Mouse (Mus musculus) forebrain, embryonic 15.5 days (tissue): ENCODE data around the gene Kctd10. TPM values are rescaled to one million over a fixed set of nuclear protein-coding genes. Genes with fewer than 3 reads are reported as not detected.
A peak's percentile ranks its signal among the peaks of the same experiment; 100 is the strongest.

Source experiments
- ATAC-seq: fragments of 200-750 bp; cut with Nextera tagmentation; replicated peaks from 2 replicates; pipeline ENCODE4 v1.8.0; 2017; ENCODE audit warnings: mild to moderate bottlenecking, moderate TSS enrichment, moderate library complexity
- H3K27ac ChIP-seq: fragments of 300-500 bp; sonication (generic); replicated peaks from 2 replicates; pipeline ENCODE4 v1.5.1; 2015; ENCODE audit warnings: mild to moderate bottlenecking, inconsistent platforms
- H3K27me3 ChIP-seq: fragments of 300-500 bp; sonication (generic); 2 replicates; pipeline ENCODE4 v1.6.1; 2015; ENCODE audit warnings: inconsistent platforms
- H3K36me3 ChIP-seq: fragments of 300-500 bp; sonication (generic); 2 replicates; pipeline ENCODE4 v1.6.1; 2015; ENCODE audit warnings: mild to moderate bottlenecking, inconsistent platforms
- H3K4me1 ChIP-seq: fragments of 300-500 bp; sonication (generic); 2 replicates; pipeline ENCODE4 v1.6.1; 2015; ENCODE audit warnings: inconsistent platforms
- H3K4me2 ChIP-seq: fragments of 300-500 bp; sonication (generic); replicated peaks from 2 replicates; pipeline ENCODE4 v1.6.1; 2015; ENCODE audit warnings: mild to moderate bottlenecking, inconsistent platforms
- H3K4me3 ChIP-seq: fragments of 300-500 bp; sonication (generic); 2 replicates; pipeline ENCODE4 v1.5.1; 2015; ENCODE audit warnings: mild to moderate bottlenecking, inconsistent platforms
- H3K9ac ChIP-seq: fragments of 300-500 bp; sonication (generic); replicated peaks from 2 replicates; pipeline ENCODE4 v1.6.1; 2015; ENCODE audit warnings: mild to moderate bottlenecking, inconsistent platforms
- H3K9me3 ChIP-seq: fragments of 300-500 bp; sonication (generic); 2 replicates; pipeline ENCODE4 v1.6.1; 2016; ENCODE audit warnings: inconsistent platforms
- whole genome bisulfite sequencing: fragments of 180-500 bp; shearing (Covaris S2); methylation state at CpG from one replicate; pipeline ENCODE4 v1.1.7; 2015; ENCODE audit warnings: mixed read lengths; 5-methylcytosine and 5-hydroxymethylcytosine counted together
- polyA plus RNA-seq: library from polyadenylated mRNA; unstranded; fragments of >200 nt; fragmentation: Nextera tagmentation; extraction: Ambion mirVana; gene quantifications from 2 replicates; pipeline ENCODE4 v1.2.1, GENCODE M21; 2015

The Kctd10 gene
- polyA plus RNA-seq, 1 experiment from 2014 or later = 89.3 TPM

- H3K4me3 ChIP-seq = no peak overlapping the region
- H3K27ac ChIP-seq = no peak overlapping the region
- peaks cover 100% of the 10 kb centered on the region for H3K36me3 ChIP-seq
- ATAC-seq = no peak
- WGBS = 88% methylated on average over 23 of the region's 23 CpGs
- H3K9me3 ChIP-seq = no peaks in the 10 kb centered on the region
- H3K4me2 ChIP-seq = no peak overlapping the region
- no peak overlapping the region for H3K9ac ChIP-seq
- no peaks in the 10 kb centered on the region for H3K27me3 ChIP-seq
- H3K4me1 ChIP-seq = no peaks in the 10 kb centered on the region
These were observed 32.2 kb upstream of the Kctd10 start for GRCm38 (mm10) chr5:114412361-114412998.

GRCm38 (mm10) chr5:114410429-114410828, 30.1 kb upstream of the Kctd10 start:
- H3K36me3 ChIP-seq = peaks cover 99% of the 10 kb centered on the region
- no peak overlapping the region for H3K9ac ChIP-seq
- ATAC-seq = no peak
- H3K27ac ChIP-seq = no peak overlapping the region
- no peaks in the 10 kb centered on the region for H3K9me3 ChIP-seq
- no peaks in the 10 kb centered on the region for H3K4me1 ChIP-seq
- WGBS = 85% methylated on average over 13 of the region's 13 CpGs
- H3K4me3 ChIP-seq = no peak overlapping the region
- no peaks in the 10 kb centered on the region for H3K27me3 ChIP-seq
- no peak overlapping the region for H3K4me2 ChIP-seq

- peaks cover 99% of the 10 kb centered on the region for H3K36me3 ChIP-seq
- no peak overlapping the region for H3K4me3 ChIP-seq
- H3K4me1 ChIP-seq = no peaks in the 10 kb centered on the region
- H3K4me2 ChIP-seq = no peak overlapping the region
- no peaks in the 10 kb centered on the region for H3K27me3 ChIP-seq
- no peak for ATAC-seq
- no peak overlapping the region for H3K9ac ChIP-seq
- WGBS = 94% methylated on average over 11 of the region's 11 CpGs
- H3K9me3 ChIP-seq = no peaks in the 10 kb centered on the region
- no peak overlapping the region for H3K27ac ChIP-seq
These were observed 28.5 kb upstream of the Kctd10 start for GRCm38 (mm10) chr5:114408846-114409245.

GRCm38 (mm10) chr5:114407810-114408209, 27.5 kb upstream of the Kctd10 start:
- peaks cover 99% of the 10 kb centered on the region for H3K36me3 ChIP-seq
- no peak overlapping the region for H3K9ac ChIP-seq
- WGBS = 92% methylated on average over 9 of the region's 9 CpGs
- H3K4me3 ChIP-seq = no peak overlapping the region
- no peaks in the 10 kb centered on the region for H3K27me3 ChIP-seq
- H3K9me3 ChIP-seq = no peaks in the 10 kb centered on the region
- H3K4me2 ChIP-seq = no peak overlapping the region
- no peak overlapping the region for H3K27ac ChIP-seq
- no peak for ATAC-seq
- no peaks in the 10 kb centered on the region for H3K4me1 ChIP-seq

GRCm38 (mm10) chr5:114407269-114407668, 27.0 kb upstream of the Kctd10 start:
- Histone ChIP-seq H3K4me3 (no peak overlapping the region), H3K27me3 (no peaks in the 10 kb centered on the region), H3K9me3 (no peaks in the 10 kb centered on the region), H3K4me2 (no peak overlapping the region), H3K27ac (no peak overlapping the region), H3K4me1 (no peaks in the 10 kb centered on the region), H3K36me3 (peaks cover 99% of the 10 kb centered on the region), H3K9ac (no peak overlapping the region)
- 84% methylated on average over 10 of the region's 10 CpGs for WGBS
- ATAC-seq = no peak

- H3K4me2 ChIP-seq = no peak overlapping the region
- H3K36me3 ChIP-seq = peaks cover 99% of the 10 kb centered on the region
- no peak overlapping the region for H3K27ac ChIP-seq
- ATAC-seq = no peak
- no peaks in the 10 kb centered on the region for H3K9me3 ChIP-seq
- WGBS = 92% methylated on average over 14 of the region's 14 CpGs
- no peak overlapping the region for H3K9ac ChIP-seq
- no peaks in the 10 kb centered on the region for H3K27me3 ChIP-seq
- no peaks in the 10 kb centered on the region for H3K4me1 ChIP-seq
- H3K4me3 ChIP-seq = no peak overlapping the region
These were observed 26.3 kb upstream of the Kctd10 start for GRCm38 (mm10) chr5:114406592-114406991.

- no peaks in the 10 kb centered on the region for H3K27me3 ChIP-seq
- no peak for ATAC-seq
- no peaks in the 10 kb centered on the region for H3K4me1 ChIP-seq
- no peak overlapping the region for H3K4me2 ChIP-seq
- no peaks in the 10 kb centered on the region for H3K9me3 ChIP-seq
- no peak overlapping the region for H3K27ac ChIP-seq
- 89% methylated on average over 9 of the region's 9 CpGs for WGBS
- no peak overlapping the region for H3K9ac ChIP-seq
- no peak overlapping the region for H3K4me3 ChIP-seq
- peaks cover 70% of the 10 kb centered on the region for H3K36me3 ChIP-seq
These were observed 12.9 kb upstream of the Kctd10 start for GRCm38 (mm10) chr5:114393169-114393568.

GRCm38 (mm10) chr5:114384448-114384847, 4.1 kb upstream of the Kctd10 start:
- peaks cover 18% of the 10 kb centered on the region for H3K4me1 ChIP-seq
- no peak overlapping the region for H3K9ac ChIP-seq
- H3K27ac ChIP-seq = no peak overlapping the region
- H3K9me3 ChIP-seq = no peaks in the 10 kb centered on the region
- no peak for ATAC-seq
- H3K4me2 ChIP-seq = no peak overlapping the region
- WGBS = 93% methylated on average over 8 of the region's 8 CpGs
- no peaks in the 10 kb centered on the region for H3K27me3 ChIP-seq
- peaks cover 46% of the 10 kb centered on the region for H3K36me3 ChIP-seq
- H3K4me3 ChIP-seq = no peak overlapping the region

GRCm38 (mm10) chr5:114383184-114383904, 3.0 kb upstream of the Kctd10 start:
- Histone ChIP-seq H3K9me3 (no peaks in the 10 kb centered on the region), H3K27me3 (no peaks in the 10 kb centered on the region), H3K4me1 (peaks cover 29% of the 10 kb centered on the region), H3K4me2 (no peak overlapping the region), H3K4me3 (no peak overlapping the region), H3K27ac (no peak overlapping the region), H3K9ac (no peak overlapping the region), H3K36me3 (peaks cover 36% of the 10 kb centered on the region)
- no peak for ATAC-seq
- 78% methylated on average over 9 of the region's 9 CpGs for WGBS

GRCm38 (mm10) chr5:114381013-114381351, 674 bp upstream of the Kctd10 start:
- Histone ChIP-seq H3K36me3 (peaks cover 14% of the 10 kb centered on the region), H3K27ac (peak overlapping the region; percentile 91), H3K9me3 (no peaks in the 10 kb centered on the region), H3K4me3 (peak overlapping the region; percentile 64), H3K4me2 (peak overlapping the region; percentile 89), H3K4me1 (peaks cover 43% of the 10 kb centered on the region), H3K27me3 (no peaks in the 10 kb centered on the region), H3K9ac (peak overlapping the region; percentile 84)
- ATAC-seq = peak; percentile 39; the same call in 1 of the 2 replicates
- under 1% methylated on average over 18 of the region's 18 CpGs for WGBS

GRCm38 (mm10) chr5:114379763-114380162, 545 bp downstream of the Kctd10 start:
- H3K9me3 ChIP-seq = no peaks in the 10 kb centered on the region
- no peak; the same call in 1 of the 2 replicates for ATAC-seq
- H3K27ac ChIP-seq = peak overlapping the region; percentile 91
- peak overlapping the region; percentile 89 for H3K4me2 ChIP-seq
- WGBS = 1% methylated on average over 20 of the region's 20 CpGs
- H3K27me3 ChIP-seq = no peaks in the 10 kb centered on the region
- peak overlapping the region; percentile 84 for H3K9ac ChIP-seq
- peak overlapping the region; percentile 64 for H3K4me3 ChIP-seq
- 0 out of 2 replicates have a peak, but pooled peaks cover 7% of the 10 kb centered on the region for H3K36me3 ChIP-seq
- peaks cover 43% of the 10 kb centered on the region for H3K4me1 ChIP-seq

GRCm38 (mm10) chr5:114378936-114379335, 1.4 kb downstream of the Kctd10 start:
- no peaks in the 10 kb centered on the region for H3K27me3 ChIP-seq
- peaks cover 43% of the 10 kb centered on the region for H3K4me1 ChIP-seq
- peak overlapping the region; percentile 89 for H3K4me2 ChIP-seq
- ATAC-seq = no peak
- 31% methylated on average over 6 of the region's 6 CpGs for WGBS
- H3K9me3 ChIP-seq = no peaks in the 10 kb centered on the region
- H3K4me3 ChIP-seq = peak overlapping the region; percentile 64
- H3K9ac ChIP-seq = peak overlapping the region; percentile 84
- H3K27ac ChIP-seq = 0 out of 2 replicates have a peak overlapping the region, but pooled peaks have one; percentile 91
- peaks cover 7% of the 10 kb centered on the region; the same call in 1 of the 2 replicates for H3K36me3 ChIP-seq
